Comparison of ENCODE assay signal across 8 mouse cellular contexts in the genomic region with DNA sequence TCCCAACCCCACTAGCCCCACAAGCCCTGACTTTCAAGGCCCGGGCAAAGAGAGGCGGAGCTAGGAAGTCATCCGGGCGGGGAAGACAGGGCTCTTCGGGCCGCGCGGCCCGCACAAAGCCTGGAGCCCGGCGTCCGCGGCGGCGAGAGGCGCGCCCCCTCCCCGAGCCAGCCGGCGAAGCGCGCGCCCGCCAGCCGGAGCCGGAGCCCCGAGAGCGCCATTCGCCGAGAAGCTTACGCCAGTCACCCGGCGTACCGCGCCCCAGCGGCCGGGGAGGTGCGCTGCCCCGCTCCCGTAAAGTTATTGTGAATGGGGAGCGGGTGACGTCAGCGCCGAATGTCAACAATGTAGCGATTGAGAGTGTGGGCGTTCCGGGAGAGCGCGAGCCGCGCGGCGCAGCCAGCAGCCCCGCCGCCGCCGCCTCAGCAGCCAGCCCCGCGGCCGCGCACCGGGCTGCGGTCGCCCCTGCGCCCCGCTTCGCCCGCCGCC. TPM values are rescaled to one million over a fixed set of nuclear protein-coding genes. Genes with fewer than 3 reads are reported as not detected.
DNase-seq lines count a peak whose midpoint lies in the region; ATAC-seq and TF ChIP-seq lines count a peak whose summit lies in the region.

A gene (plus strand): TSS at position 439 of the 489 bp plus-strand sequence.

- peak; percentile 77 for ATAC-seq in Patski
- peak; percentile 86 for ATAC-seq in hindbrain, embryonic 16.5 days

- H3K4me1 ChIP-seq in hindbrain, embryonic 16.5 days (ENCODE audit: control insufficient read depth, insufficient read depth, low read depth, low read length): peaks cover 24% of the 10 kb centered on the region

- in situ Hi-C loops in Patski (cut with MboI; ENCODE audit: low pct_unique_long_range_greater_than_20kb): loop anchor here (10.0 kb wide), 1 partner anchor 54 kb away; no protein-coding TSS in a partner anchor

- POLR2A ChIA-PET in Patski (lab: Charles Lee): interaction anchor here (0.8 to 1.6 kb wide), 2 partner anchors 63 to 182 kb away, joined by 3 read pairs; no protein-coding TSS in a partner anchor

- CTCF ChIA-PET in Patski (lab: Charles Lee): no interaction called here

- H3K27ac ChIP-seq in hindbrain, embryonic 16.5 days (ENCODE audit: low read depth, low read length): peak within 1 kb of the TSS; percentile 97

- peak within 1 kb of the TSS; percentile 73 for H3K4me2 ChIP-seq in hindbrain, embryonic 16.5 days (ENCODE audit: low read length)

- peak within 1 kb of the TSS; percentile 90 for H3K4me3 ChIP-seq in hindbrain, embryonic 16.5 days (ENCODE audit: low read length)

- TF ChIP-seq CTCF in Patski (IDR thresholded peaks at IDR 0.05): no peak

- peak within 1 kb of the TSS; percentile 94 for H3K9ac ChIP-seq in hindbrain, embryonic 16.5 days (ENCODE audit: low read depth, low read length)

- 0% methylated on average over 39 of the region's 69 CpGs for WGBS in hindbrain, embryonic 16.5 days

- H3K27me3 ChIP-seq in Patski: no peaks in the 10 kb centered on the region
- H3K27me3 ChIP-seq in hindbrain, embryonic 16.5 days (replicated peaks; ENCODE audit: control insufficient read depth, insufficient read depth, low read length): no peaks in the 10 kb centered on the region

- H3K9me3 ChIP-seq in hindbrain, embryonic 16.5 days (ENCODE audit: control insufficient read depth, low read length): no peaks in the 10 kb centered on the region

- DNase-seq in Patski (ENCODE audit: low read depth, low spot score): peak; percentile 54
- peak; percentile 95 to 96 for DNase-seq in cerebellum, postnatal 10 days
- peak; percentile 80 for DNase-seq in gastrocnemius, adult 18-20 months (ENCODE audit: low spot score)
- DNase-seq in left cerebral cortex, adult 18-20 months (ENCODE audit: low spot score in 2 of 2): peak; percentile 91 to 93
- peak; percentile 94 to 96 for DNase-seq in lung, postnatal 4 days
- peak; percentile 87 to 93 for DNase-seq in right cerebral cortex, adult 2 months (ENCODE audit: low spot score in 2 of 2)
- peak; percentile 56 for DNase-seq in urinary bladder, postnatal 10 days (ENCODE audit: low spot score)

- no peaks in the 10 kb centered on the region for H3K36me3 ChIP-seq in hindbrain, embryonic 16.5 days (ENCODE audit: control insufficient read depth, insufficient read depth, low read length)

RNA-seq across cellular contexts. Expression of the gene that starts here (rescaled TPM):
- 4.4 TPM for polyA plus RNA-seq in Patski (2021)
- total RNA-seq in gastrocnemius, adult 18-20 months (2021): 1 to 10 TPM; 2.6 to 3.4 TPM
- 19.1 and 20.4 TPM in 2 replicates for polyA plus RNA-seq in hindbrain, embryonic 16.5 days (2015; fragmentation: Nextera tagmentation; extraction: Ambion mirVana)
- 10 to 100 TPM; 13.2 to 14.4 TPM for total RNA-seq in left cerebral cortex, adult 18-20 months (2021)

Comparison
In these comparisons a context has a peak if more than half of its experiments do, and no peak if none do; other contexts are left out.
1. Peak in every context shown above with its lines: DNase-seq, ATAC-seq, H3K4me3 ChIP-seq and H3K27ac ChIP-seq.